Mouse (Mus musculus) hindbrain, embryonic 14.5 days (tissue): ENCODE results near the gene Ncoa4. TPM values are rescaled to one million over a fixed set of nuclear protein-coding genes. Genes with fewer than 3 reads are reported as not detected.

Experiments used
- ATAC-seq: fragments of 200-750 bp; cut with Nextera tagmentation; 2 replicates; pipeline ENCODE4 v1.8.0; 2017; ENCODE audit warnings: moderate number of reproducible peaks, mild to moderate bottlenecking, moderate TSS enrichment, moderate library complexity; ENCODE audit not compliant: low FRiP score
- DNase-seq: peaks from one replicate; pipeline ENCODE4 v3.0.0-alpha.2; 2015; ENCODE audit warnings: low spot score
- H3K27ac ChIP-seq: fragments of 300-500 bp; sonication (generic); 2 replicates; pipeline ENCODE4 v1.5.1; 2014; ENCODE audit warnings: mild to moderate bottlenecking, moderate library complexity
- H3K27me3 ChIP-seq: fragments of 300-500 bp; sonication (generic); 2 replicates; pipeline ENCODE4 v1.6.1; 2014; ENCODE audit warnings: mild to moderate bottlenecking, low read length, mixed read lengths; ENCODE audit not compliant: control insufficient read depth, insufficient read depth
- H3K36me3 ChIP-seq: fragments of 300-500 bp; sonication (generic); replicated peaks from 2 replicates; pipeline ENCODE4 v1.6.1; 2014; ENCODE audit not compliant: control insufficient read depth, insufficient read depth
- H3K4me1 ChIP-seq: fragments of 300-500 bp; sonication (generic); replicated peaks from 2 replicates; pipeline ENCODE4 v1.6.1; 2014; ENCODE audit warnings: antibody characterized with exemption, low read length, mixed read lengths; ENCODE audit not compliant: control insufficient read depth, insufficient read depth
- H3K4me2 ChIP-seq: fragments of 300-500 bp; sonication (generic); replicated peaks from 2 replicates; pipeline ENCODE4 v1.6.1; 2014; ENCODE audit warnings: mild to moderate bottlenecking, moderate library complexity
- H3K4me3 ChIP-seq: fragments of 300-500 bp; sonication (generic); replicated peaks from 2 replicates; pipeline ENCODE4 v1.5.1; 2014; ENCODE audit warnings: mild to moderate bottlenecking, low read length
- H3K9ac ChIP-seq: fragments of 300-500 bp; sonication (generic); 2 replicates; pipeline ENCODE4 v1.6.1; 2014
- H3K9me3 ChIP-seq: fragments of 300-500 bp; sonication (generic); 2 replicates; pipeline ENCODE4 v1.6.1; 2016; ENCODE audit warnings: low read length; ENCODE audit not compliant: control insufficient read depth
- WGBS: fragments of 180-500 bp; shearing (Covaris S2); extraction: QIAGEN DNeasy Blood & Tissue Kit; methylation state at CpG from one replicate; pipeline ENCODE4 v1.1.7; 2014; 5-methylcytosine and 5-hydroxymethylcytosine counted together
- polyA plus RNA-seq: library from polyadenylated mRNA; unstranded; fragments of >200 nt; fragmentation: Nextera tagmentation; extraction: Ambion mirVana; gene quantifications from 2 replicates; pipeline ENCODE4 v1.2.1, GENCODE M21; 2014

Gene Ncoa4
- polyA plus RNA-seq, 1 experiment from 2014 or later = 124 TPM

- WGBS = under 1% methylated on average over 2 of the region's 2 CpGs
- no peaks in the 10 kb centered on the region for H3K9me3 ChIP-seq
- H3K9ac ChIP-seq = no peak overlapping the region
- DNase-seq = peak; percentile 87
- H3K4me3 ChIP-seq = no peak overlapping the region
- no peaks in the 10 kb centered on the region for H3K27me3 ChIP-seq
- H3K27ac ChIP-seq = no peak overlapping the region
- no peaks in the 10 kb centered on the region for H3K4me1 ChIP-seq
- no peak for ATAC-seq
- H3K4me2 ChIP-seq = no peak overlapping the region
- H3K36me3 ChIP-seq = peaks cover 20% of the 10 kb centered on the region
Measured at GRCm38 (mm10) chr14:32228996-32229395, 69.3 kb downstream of the Ncoa4 start.

Other genes with a start within 250 kb of the Ncoa4 start
- 0.47 and 0.51 TPM in 2 replicates for gene Galnt15, start 130.9 kb upstream of the Ncoa4 start, polyA plus RNA-seq
- gene Oxnad1, start 74.5 kb upstream of the Ncoa4 start, polyA plus RNA-seq = 17.4 and 18.3 TPM in 2 replicates
- gene Dph3, start 74.1 kb upstream of the Ncoa4 start, polyA plus RNA-seq = 71.3 and 74.9 TPM in 2 replicates
- gene Msmb, start 17.8 kb upstream of the Ncoa4 start, polyA plus RNA-seq = not detected in 2 replicates
- 244 and 255 TPM in 2 replicates for gene Timm23, start 42.0 kb downstream of the Ncoa4 start, polyA plus RNA-seq
- gene Parg, start 42.1 kb downstream of the Ncoa4 start, polyA plus RNA-seq = 40.1 and 44.8 TPM in 2 replicates
- gene Ogdhl, start 162.2 kb downstream of the Ncoa4 start, polyA plus RNA-seq = 17.1 and 19.7 TPM in 2 replicates
- 0.85 and 0.87 TPM in 2 replicates for gene 1700024G13Rik, start 228.5 kb downstream of the Ncoa4 start, polyA plus RNA-seq